Mouse (Mus musculus) urinary bladder, adult 2 months (tissue): ENCODE data around the gene Ctdspl. TPM values are rescaled to one million over a fixed set of nuclear protein-coding genes. Genes with fewer than 3 reads are reported as not detected.

Experiments
- polyA plus RNA-seq: library from polyadenylated mRNA; depleted of rRNA; stranded (reverse); fragments of >200 nt; gene quantifications from 2 replicates; pipeline ENCODE4 v1.2.3, GENCODE M21; 2012; rRNA removed

Ctdspl gene
- polyA plus RNA-seq, 1 experiment: 24.4 TPM

Other genes with a start within 250 kb of the Ctdspl start
- 25.3 and 25.4 TPM in 2 replicates for gene Vill, start 126.3 kb downstream of the Ctdspl start, polyA plus RNA-seq
- 72.3 and 76.4 TPM in 2 replicates for gene Plcd1, start 167.0 kb downstream of the Ctdspl start, polyA plus RNA-seq
- gene Dlec1, start 176.0 kb downstream of the Ctdspl start, polyA plus RNA-seq: 3.2 and 4.2 TPM in 2 replicates
- gene Acaa1b, start 230.6 kb downstream of the Ctdspl start, polyA plus RNA-seq: 206 and 222 TPM in 2 replicates
- gene Gm47289, start 232.7 kb downstream of the Ctdspl start, polyA plus RNA-seq: 0.03 and 0.07 TPM in 2 replicates